Mouse (Mus musculus): ENCODE measurements at regions not wholly inside any gene's neighbourhood (a gene's known extent, or its start where the extent isn't known, plus 50 kb on each side); places are given as distances from the start of the nearest gene placed in this dataset.

DNA sequence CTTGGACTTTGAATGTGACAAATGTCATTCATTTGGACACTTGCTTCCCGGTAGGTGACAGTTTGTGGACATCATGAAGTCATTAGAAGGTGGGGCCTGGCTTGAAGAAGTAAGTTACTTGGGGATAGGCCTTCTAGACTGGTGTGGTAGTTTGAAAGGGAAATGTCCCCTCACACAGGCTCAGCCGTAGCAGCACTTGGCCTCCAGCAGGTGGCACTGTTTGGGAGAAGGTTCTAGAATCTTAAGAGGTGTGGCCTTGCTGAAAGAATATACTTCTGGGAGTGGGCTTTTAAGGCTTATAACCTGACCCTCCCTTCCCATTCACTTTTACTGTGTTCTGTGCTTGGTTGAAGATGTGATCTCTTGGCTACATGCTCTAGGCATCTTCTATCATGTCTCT, 331.5 kb upstream of the Tmem132c start:
- no peaks in the 10 kb centered on the region for H3K27me3 ChIP-seq (replicated peaks)
- no peak overlapping the region for H3K27ac ChIP-seq (replicated peaks)
- WGBS = 89% methylated on average over 2 of the region's 2 CpGs
- ATAC-seq (ENCODE audit: low FRiP score) = no peak
- H3K9ac ChIP-seq (replicated peaks) = no peak overlapping the region
- no peaks in the 10 kb centered on the region for H3K4me1 ChIP-seq
- no peak overlapping the region for H3K4me3 ChIP-seq (replicated peaks)
- H3K9me3 ChIP-seq (replicated peaks) = no peaks in the 10 kb centered on the region
- H3K4me2 ChIP-seq = no peak overlapping the region
- H3K36me3 ChIP-seq = no peaks in the 10 kb centered on the region

DNA sequence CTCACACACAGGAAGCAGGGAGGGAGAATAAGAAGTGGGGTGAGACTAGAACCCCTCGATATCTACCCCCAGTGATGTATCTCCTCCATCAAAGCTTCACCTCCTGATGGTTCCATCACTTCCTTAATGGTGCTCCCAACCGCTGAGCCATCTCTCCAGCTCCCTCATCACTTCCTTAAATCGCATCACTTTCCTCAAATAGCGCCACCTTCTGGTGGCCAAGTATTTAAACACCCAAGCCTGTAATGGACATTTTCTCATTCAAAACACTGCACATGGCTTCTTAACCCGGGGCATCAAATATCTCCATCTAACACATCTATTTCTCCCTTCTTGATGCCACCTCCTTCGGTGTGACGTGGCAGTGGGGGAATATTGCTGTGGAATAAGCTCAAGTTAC, 324.3 kb upstream of the Tmem132c start:
- Histone ChIP-seq H3K4me1 (no peaks in the 10 kb centered on the region), H3K27ac (replicated peaks) (no peak overlapping the region), H3K4me2 (no peak overlapping the region), H3K4me3 (replicated peaks) (no peak overlapping the region), H3K9me3 (replicated peaks) (no peaks in the 10 kb centered on the region), H3K36me3 (no peaks in the 10 kb centered on the region), H3K9ac (replicated peaks) (no peak overlapping the region), H3K27me3 (replicated peaks) (no peaks in the 10 kb centered on the region)
- 77% methylated on average over 7 of the region's 7 CpGs for WGBS
- no peak for ATAC-seq (ENCODE audit: low FRiP score)

DNA sequence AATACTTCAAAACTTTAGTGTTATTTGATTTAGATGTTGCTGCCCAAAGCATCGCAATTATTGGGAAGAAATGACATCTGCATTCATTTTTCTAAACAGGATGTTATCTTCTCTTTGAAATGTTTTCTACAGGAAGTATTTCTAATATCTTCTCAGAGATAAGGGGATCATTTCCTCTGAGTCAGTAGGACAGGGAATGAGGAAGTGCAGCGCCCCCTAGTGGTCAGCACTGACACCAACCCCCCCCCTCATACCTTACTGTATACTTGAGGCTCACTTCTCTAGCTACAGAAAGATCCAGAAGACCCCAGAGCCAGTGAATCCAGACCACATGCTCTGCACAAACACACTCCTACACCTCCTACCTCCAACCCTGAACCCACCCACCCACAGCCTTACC, 308.1 kb upstream of the Tmem132c start:
- H3K4me3 ChIP-seq (replicated peaks) = no peak overlapping the region
- no peak overlapping the region for H3K4me2 ChIP-seq
- no peaks in the 10 kb centered on the region for H3K27me3 ChIP-seq (replicated peaks)
- H3K27ac ChIP-seq (replicated peaks) = no peak overlapping the region
- no peak overlapping the region for H3K9ac ChIP-seq (replicated peaks)
- ATAC-seq (ENCODE audit: low FRiP score) = no peak
- no peaks in the 10 kb centered on the region for H3K36me3 ChIP-seq
- H3K9me3 ChIP-seq (replicated peaks) = no peaks in the 10 kb centered on the region
- no peaks in the 10 kb centered on the region for H3K4me1 ChIP-seq
- WGBS = 55% methylated on average over 2 of the region's 2 CpGs

DNA sequence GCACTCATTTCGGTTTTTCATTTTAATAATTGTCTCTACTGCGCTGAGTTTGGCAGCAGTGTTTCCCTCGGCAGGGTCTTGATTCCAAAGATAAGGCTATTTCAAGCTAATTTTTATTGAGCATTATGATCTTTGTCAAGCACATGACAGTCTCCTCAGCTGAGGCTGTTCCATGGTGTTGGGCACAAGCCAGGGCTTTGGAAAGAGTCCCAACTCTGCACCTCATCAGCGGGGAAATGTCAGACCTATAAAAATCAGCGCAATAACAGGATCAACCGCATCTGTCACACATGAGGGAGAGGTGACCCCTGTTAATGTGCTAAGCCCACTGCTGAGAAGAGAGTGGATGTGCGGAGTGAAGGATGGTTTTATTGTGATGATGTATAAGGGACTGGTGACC, 296.7 kb upstream of the Tmem132c start:
- H3K9ac ChIP-seq (replicated peaks) = no peak overlapping the region
- H3K4me2 ChIP-seq = no peak overlapping the region
- no peaks in the 10 kb centered on the region for H3K9me3 ChIP-seq (replicated peaks)
- no peaks in the 10 kb centered on the region for H3K27me3 ChIP-seq (replicated peaks)
- no peak overlapping the region for H3K27ac ChIP-seq (replicated peaks)
- H3K4me1 ChIP-seq = 0 out of 2 replicates have a peak, but pooled peaks cover 3% of the 10 kb centered on the region
- no peak overlapping the region for H3K4me3 ChIP-seq (replicated peaks)
- 51% methylated on average over 7 of the region's 7 CpGs for WGBS
- no peak for ATAC-seq (ENCODE audit: low FRiP score)
- H3K36me3 ChIP-seq = no peaks in the 10 kb centered on the region

DNA sequence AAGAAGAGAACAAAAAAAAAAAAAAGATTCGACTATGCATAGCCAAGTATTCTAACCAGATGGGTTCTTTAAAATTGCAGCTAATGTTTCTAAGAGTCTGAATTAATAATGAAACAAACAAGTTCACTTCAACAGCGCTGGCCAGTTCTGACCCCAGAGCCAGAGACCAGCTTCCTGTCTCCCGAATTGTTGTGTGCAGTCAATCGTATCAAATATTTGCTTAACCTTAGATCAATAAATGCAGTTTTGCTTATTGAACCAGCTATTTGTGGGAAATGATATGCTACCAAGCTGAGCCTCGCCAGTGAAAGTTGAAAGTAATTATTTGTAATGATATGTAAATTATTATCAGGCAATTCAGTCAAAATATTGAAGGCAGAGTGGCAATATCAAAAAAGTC, 287.4 kb upstream of the Tmem132c start:
- WGBS = 80% methylated on average over 5 of the region's 5 CpGs

DNA sequence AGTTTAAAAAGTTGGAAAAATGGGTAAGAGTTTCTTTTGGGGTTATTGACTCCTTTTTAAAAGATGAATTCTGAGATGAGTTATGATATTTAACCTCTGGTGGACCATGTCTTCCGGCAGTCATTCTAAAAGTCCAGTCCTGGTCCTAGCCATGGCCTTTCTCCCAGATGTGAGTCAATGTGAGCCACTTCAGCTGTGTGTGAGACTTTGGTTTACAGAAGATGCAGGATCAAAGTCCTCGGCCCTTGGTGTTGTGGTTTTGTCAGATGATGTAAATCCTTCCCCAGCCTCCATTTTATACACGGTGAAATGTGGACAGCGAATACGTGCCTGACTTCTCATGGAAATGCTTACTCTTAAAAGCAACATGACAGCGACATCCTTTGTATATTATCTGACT, 287.0 kb upstream of the Tmem132c start:
- Histone ChIP-seq H3K36me3 (no peaks in the 10 kb centered on the region), H3K4me2 (no peak overlapping the region), H3K4me1 (no peaks in the 10 kb centered on the region), H3K27me3 (replicated peaks) (no peaks in the 10 kb centered on the region), H3K4me3 (replicated peaks) (no peak overlapping the region), H3K27ac (replicated peaks) (no peak overlapping the region), H3K9me3 (replicated peaks) (no peaks in the 10 kb centered on the region), H3K9ac (replicated peaks) (no peak overlapping the region)
- ATAC-seq (ENCODE audit: low FRiP score) = no peak
- WGBS = 85% methylated on average over 6 of the region's 6 CpGs

More for the DNA sequence above, 287.4 kb upstream of the Tmem132c start:
- H3K27me3 ChIP-seq (replicated peaks) = no peaks in the 10 kb centered on the region
- no peak overlapping the region for H3K4me2 ChIP-seq
- H3K9ac ChIP-seq (replicated peaks) = no peak overlapping the region
- no peak overlapping the region for H3K27ac ChIP-seq (replicated peaks)
- H3K4me1 ChIP-seq = no peaks in the 10 kb centered on the region
- no peaks in the 10 kb centered on the region for H3K36me3 ChIP-seq
- H3K4me3 ChIP-seq (replicated peaks) = no peak overlapping the region
- no peaks in the 10 kb centered on the region for H3K9me3 ChIP-seq (replicated peaks)
- no peak for ATAC-seq (ENCODE audit: low FRiP score)

DNA sequence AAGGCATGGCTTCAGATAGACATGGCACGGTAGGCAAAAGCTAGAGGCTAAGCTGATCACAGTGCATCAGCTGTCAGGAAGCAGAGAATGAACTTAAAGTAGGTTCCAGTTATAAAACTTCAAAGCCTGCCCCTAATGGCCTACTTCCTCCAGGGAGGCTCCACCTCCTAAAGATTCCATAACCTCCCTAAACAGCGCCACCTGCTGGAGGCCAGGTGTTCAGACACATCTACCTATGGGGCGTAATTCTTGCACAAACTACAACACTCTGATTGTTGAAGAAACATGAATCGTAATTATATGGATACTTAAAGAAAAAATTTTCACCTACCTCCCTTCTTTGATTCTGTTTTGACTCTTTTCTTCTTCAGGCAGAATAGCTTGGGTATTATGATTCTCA, 277.0 kb upstream of the Tmem132c start:
- H3K36me3 ChIP-seq = no peaks in the 10 kb centered on the region
- no peak for ATAC-seq (ENCODE audit: low FRiP score)
- WGBS = 89% methylated on average over 4 of the region's 4 CpGs
- H3K4me2 ChIP-seq = no peak overlapping the region
- no peak overlapping the region for H3K9ac ChIP-seq (replicated peaks)
- H3K4me3 ChIP-seq (replicated peaks) = no peak overlapping the region
- no peaks in the 10 kb centered on the region for H3K4me1 ChIP-seq
- no peaks in the 10 kb centered on the region for H3K9me3 ChIP-seq (replicated peaks)
- no peak overlapping the region for H3K27ac ChIP-seq (replicated peaks)
- H3K27me3 ChIP-seq (replicated peaks) = no peaks in the 10 kb centered on the region

DNA sequence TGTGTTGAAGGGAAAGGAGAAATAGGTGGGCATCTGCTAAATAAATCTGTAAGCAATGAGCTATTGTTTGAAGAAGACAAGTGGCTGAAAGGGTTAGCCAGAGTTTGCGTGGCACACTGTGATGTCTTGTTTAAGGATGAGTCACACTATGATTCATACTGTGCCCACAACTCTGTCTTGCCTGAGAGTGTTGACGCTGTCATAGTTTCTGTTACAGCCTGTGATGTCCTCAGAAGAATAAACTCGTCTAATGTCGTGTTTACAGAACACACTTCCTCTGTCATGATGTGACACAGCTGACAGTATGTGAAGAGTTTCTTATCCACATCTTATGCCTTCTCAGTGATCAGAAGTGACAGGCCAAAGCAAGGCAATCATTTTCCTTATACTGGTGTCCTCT, 274.5 kb upstream of the Tmem132c start:
- WGBS = 86% methylated on average over 4 of the region's 4 CpGs
- no peak for ATAC-seq (ENCODE audit: low FRiP score)
- no peaks in the 10 kb centered on the region for H3K27me3 ChIP-seq (replicated peaks)

DNA sequence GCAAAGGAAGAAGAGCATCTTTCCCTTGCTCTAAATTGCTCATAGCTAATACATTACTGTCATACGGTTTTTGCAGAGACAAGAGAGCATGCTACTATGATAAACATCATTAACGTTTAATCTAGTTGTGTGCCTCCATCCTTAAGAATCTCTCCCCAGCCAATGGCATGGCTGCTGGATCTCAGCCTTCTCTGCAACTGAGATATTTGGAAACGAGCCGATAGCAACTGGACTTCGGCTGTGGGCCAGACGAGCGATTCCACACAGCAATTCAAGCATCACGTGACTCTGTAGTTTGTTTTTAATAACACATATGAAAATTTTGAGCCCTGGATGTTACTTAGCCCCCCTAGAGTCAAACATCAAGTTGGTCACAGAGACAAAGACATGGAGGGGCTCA, 272.2 kb upstream of the Tmem132c start:
- 85% methylated on average over 8 of the region's 8 CpGs for WGBS
- H3K9me3 ChIP-seq (replicated peaks) = no peaks in the 10 kb centered on the region
- H3K9ac ChIP-seq (replicated peaks) = no peak overlapping the region
- H3K4me1 ChIP-seq = no peaks in the 10 kb centered on the region
- no peak overlapping the region for H3K27ac ChIP-seq (replicated peaks)
- no peak for ATAC-seq (ENCODE audit: low FRiP score)
- no peak overlapping the region for H3K4me2 ChIP-seq
- no peaks in the 10 kb centered on the region for H3K27me3 ChIP-seq (replicated peaks)
- H3K36me3 ChIP-seq = no peaks in the 10 kb centered on the region
- H3K4me3 ChIP-seq (replicated peaks) = no peak overlapping the region

More for the DNA sequence above, 274.5 kb upstream of the Tmem132c start:
- Histone ChIP-seq H3K36me3 (no peaks in the 10 kb centered on the region), H3K4me2 (no peak overlapping the region), H3K4me1 (no peaks in the 10 kb centered on the region), H3K9me3 (replicated peaks) (no peaks in the 10 kb centered on the region), H3K4me3 (replicated peaks) (no peak overlapping the region), H3K27ac (replicated peaks) (no peak overlapping the region), H3K9ac (replicated peaks) (no peak overlapping the region)

DNA sequence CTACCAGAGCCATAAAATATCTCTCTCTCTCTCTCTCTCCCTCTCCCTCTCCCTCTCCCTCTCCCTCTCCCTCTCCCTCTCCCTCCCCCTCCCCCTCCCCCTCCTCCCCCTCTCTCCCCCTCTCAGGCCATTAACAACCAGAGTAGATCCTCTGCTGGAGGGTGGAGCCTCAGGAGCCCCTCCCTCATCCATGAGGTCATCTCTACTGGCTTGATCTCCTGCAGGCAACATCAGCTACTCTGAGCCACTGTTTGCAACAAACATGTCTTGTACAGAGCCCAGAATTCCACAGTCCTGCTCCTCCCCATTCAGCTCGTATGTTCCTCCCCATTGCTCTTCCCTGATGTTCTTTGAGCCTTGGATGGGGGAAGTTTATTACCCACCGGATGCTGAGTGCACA, 270.3 kb upstream of the Tmem132c start:
- Histone ChIP-seq H3K9me3 (replicated peaks) (no peaks in the 10 kb centered on the region), H3K27me3 (replicated peaks) (no peaks in the 10 kb centered on the region), H3K4me1 (no peaks in the 10 kb centered on the region), H3K4me2 (no peak overlapping the region), H3K27ac (replicated peaks) (no peak overlapping the region), H3K4me3 (replicated peaks) (no peak overlapping the region), H3K36me3 (no peaks in the 10 kb centered on the region), H3K9ac (replicated peaks) (no peak overlapping the region)
- no peak for ATAC-seq (ENCODE audit: low FRiP score)
- WGBS = 29% methylated on average over 2 of the region's 2 CpGs

DNA sequence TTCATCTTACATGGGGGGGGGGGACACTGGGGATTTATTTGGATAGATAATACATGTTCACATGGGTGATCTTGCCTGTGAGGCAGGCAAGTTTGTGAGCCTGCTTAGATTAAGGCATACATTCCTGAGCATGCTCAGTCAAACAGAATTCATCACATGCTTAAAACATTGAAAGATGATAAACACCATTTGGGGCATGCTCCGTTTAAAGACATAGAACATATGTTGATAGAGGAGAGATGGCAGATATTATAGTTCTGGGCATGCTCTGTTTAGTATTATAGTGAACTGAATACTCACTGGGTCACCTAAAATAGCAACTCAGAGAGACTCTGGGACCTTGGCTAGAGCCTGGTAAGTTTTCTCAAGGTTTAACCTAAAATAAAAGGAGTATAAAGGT, 269.6 kb upstream of the Tmem132c start:
- no peak for ATAC-seq (ENCODE audit: low FRiP score)
- Histone ChIP-seq H3K36me3 (no peaks in the 10 kb centered on the region), H3K4me2 (no peak overlapping the region), H3K27me3 (replicated peaks) (no peaks in the 10 kb centered on the region), H3K27ac (replicated peaks) (no peak overlapping the region), H3K9me3 (replicated peaks) (no peaks in the 10 kb centered on the region), H3K9ac (replicated peaks) (no peak overlapping the region), H3K4me1 (no peaks in the 10 kb centered on the region), H3K4me3 (replicated peaks) (no peak overlapping the region)
- 82% methylated on average over 1 of the region's 1 CpGs for WGBS

DNA sequence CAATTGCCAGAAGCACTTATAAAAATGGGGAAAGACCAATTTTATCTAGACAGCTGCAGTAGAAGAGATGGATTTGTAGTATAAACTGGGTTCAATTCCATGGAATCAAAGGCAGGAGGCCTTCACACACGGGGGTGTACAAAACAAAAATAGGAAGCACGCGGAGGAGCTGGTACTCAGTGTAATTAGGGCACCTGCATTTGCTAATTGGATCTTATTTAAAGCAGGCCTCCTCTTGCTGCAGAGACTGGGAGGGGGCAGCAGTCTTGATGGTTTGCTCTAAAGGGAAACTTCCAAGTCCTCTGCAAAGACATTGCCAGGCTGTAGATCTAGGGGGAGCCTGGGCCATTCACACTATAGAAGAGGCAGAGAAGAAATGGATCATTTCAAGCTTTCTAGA, 268.2 kb upstream of the Tmem132c start:
- WGBS = 34% methylated on average over 3 of the region's 3 CpGs
- H3K9ac ChIP-seq (replicated peaks) = no peak overlapping the region
- no peaks in the 10 kb centered on the region for H3K27me3 ChIP-seq (replicated peaks)
- no peaks in the 10 kb centered on the region for H3K4me1 ChIP-seq
- H3K36me3 ChIP-seq = no peaks in the 10 kb centered on the region
- no peak overlapping the region for H3K4me3 ChIP-seq (replicated peaks)
- H3K4me2 ChIP-seq = no peak overlapping the region
- no peak overlapping the region for H3K27ac ChIP-seq (replicated peaks)
- 0 out of 2 replicates have a peak, but pooled peaks cover 4% of the 10 kb centered on the region for H3K9me3 ChIP-seq (replicated peaks)
- ATAC-seq (ENCODE audit: low FRiP score) = no peak

DNA sequence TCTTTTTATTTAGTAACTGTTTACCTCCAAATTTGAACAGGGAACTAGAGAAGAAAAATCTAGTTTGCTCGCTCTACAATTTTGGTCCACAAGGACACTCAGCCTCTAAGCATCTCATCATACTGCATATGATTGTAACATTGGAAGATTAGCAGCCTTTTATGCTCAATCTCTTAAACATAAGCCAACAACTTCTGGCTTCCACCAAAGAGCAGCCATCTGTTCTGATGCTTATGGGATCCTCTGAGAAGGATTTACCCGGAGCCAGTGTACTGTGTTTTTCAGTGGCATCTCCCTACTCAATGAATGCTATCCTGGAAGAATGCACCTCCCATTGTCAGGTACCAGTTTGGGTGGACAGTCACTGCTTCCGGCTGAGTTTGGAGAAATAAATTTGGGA, 267.0 kb upstream of the Tmem132c start:
- Histone ChIP-seq H3K27me3 (replicated peaks) (no peaks in the 10 kb centered on the region), H3K9me3 (replicated peaks) (0 out of 2 replicates have a peak, but pooled peaks cover 4% of the 10 kb centered on the region), H3K4me1 (no peaks in the 10 kb centered on the region), H3K27ac (replicated peaks) (no peak overlapping the region), H3K9ac (replicated peaks) (no peak overlapping the region), H3K4me3 (replicated peaks) (no peak overlapping the region), H3K4me2 (no peak overlapping the region), H3K36me3 (no peaks in the 10 kb centered on the region)
- ATAC-seq (ENCODE audit: low FRiP score) = no peak
- WGBS = 89% methylated on average over 3 of the region's 3 CpGs
